Mouse (Mus musculus) testis, adult 2 months (tissue): ENCODE measurements around the gene Eml5. TPM values are rescaled to one million over a fixed set of nuclear protein-coding genes. Genes with fewer than 3 reads are reported as not detected.

Experiments used
- H3K27ac ChIP-seq: fragments of 200-500 bp; 2 replicates; pipeline ENCODE4 v1.5.1; 2012; ENCODE audit warnings: low read depth, low read length; ENCODE audit not compliant: control insufficient read depth, insufficient read depth
- H3K27me3 ChIP-seq: fragments of 200-500 bp; 2 replicates; pipeline ENCODE4 v1.6.1; 2012; ENCODE audit warnings: mild to moderate bottlenecking, low read length, moderate library complexity; ENCODE audit not compliant: control insufficient read depth, insufficient read depth
- H3K36me3 ChIP-seq: fragments of 200-500 bp; 2 replicates; pipeline ENCODE4 v1.6.1; 2012; ENCODE audit warnings: mild to moderate bottlenecking, low read length; ENCODE audit not compliant: control insufficient read depth, insufficient read depth
- H3K4me1 ChIP-seq: fragments of 200-500 bp; 2 replicates; pipeline ENCODE4 v1.6.1; 2012; ENCODE audit warnings: low read length; ENCODE audit not compliant: control insufficient read depth, insufficient read depth
- H3K4me3 ChIP-seq: fragments of 200-500 bp; 2 replicates; pipeline ENCODE4 v1.5.1; 2012; ENCODE audit warnings: low read depth, mild to moderate bottlenecking, low read length, moderate library complexity, mixed read lengths; ENCODE audit not compliant: control insufficient read depth
- CTCF ChIP-seq: fragments of 200-500 bp; IDR thresholded peaks from 2 replicates; pipeline ENCODE4 v1.5.1; 2012; ENCODE audit warnings: low read depth, mild to moderate bottlenecking, inconsistent platforms, low read length, moderate library complexity; ENCODE audit not compliant: control insufficient read depth, insufficient read depth, insufficient replicate concordance
- POLR2A ChIP-seq: fragments of 200-500 bp; IDR thresholded peaks from 2 replicates; pipeline ENCODE4 v1.6.1; 2012; ENCODE audit warnings: low read depth, mild to moderate bottlenecking, inconsistent platforms, low read length, moderate library complexity; ENCODE audit not compliant: control insufficient read depth
- polyA plus RNA-seq: library from polyadenylated mRNA; depleted of rRNA; stranded (reverse); fragments of >200 nt; gene quantifications from 2 replicates; pipeline ENCODE4 v1.2.3, GENCODE M21; 2012; rRNA removed

Eml5 gene
- 6.5 and 6.6 TPM in 2 replicates for polyA plus RNA-seq

DNA sequence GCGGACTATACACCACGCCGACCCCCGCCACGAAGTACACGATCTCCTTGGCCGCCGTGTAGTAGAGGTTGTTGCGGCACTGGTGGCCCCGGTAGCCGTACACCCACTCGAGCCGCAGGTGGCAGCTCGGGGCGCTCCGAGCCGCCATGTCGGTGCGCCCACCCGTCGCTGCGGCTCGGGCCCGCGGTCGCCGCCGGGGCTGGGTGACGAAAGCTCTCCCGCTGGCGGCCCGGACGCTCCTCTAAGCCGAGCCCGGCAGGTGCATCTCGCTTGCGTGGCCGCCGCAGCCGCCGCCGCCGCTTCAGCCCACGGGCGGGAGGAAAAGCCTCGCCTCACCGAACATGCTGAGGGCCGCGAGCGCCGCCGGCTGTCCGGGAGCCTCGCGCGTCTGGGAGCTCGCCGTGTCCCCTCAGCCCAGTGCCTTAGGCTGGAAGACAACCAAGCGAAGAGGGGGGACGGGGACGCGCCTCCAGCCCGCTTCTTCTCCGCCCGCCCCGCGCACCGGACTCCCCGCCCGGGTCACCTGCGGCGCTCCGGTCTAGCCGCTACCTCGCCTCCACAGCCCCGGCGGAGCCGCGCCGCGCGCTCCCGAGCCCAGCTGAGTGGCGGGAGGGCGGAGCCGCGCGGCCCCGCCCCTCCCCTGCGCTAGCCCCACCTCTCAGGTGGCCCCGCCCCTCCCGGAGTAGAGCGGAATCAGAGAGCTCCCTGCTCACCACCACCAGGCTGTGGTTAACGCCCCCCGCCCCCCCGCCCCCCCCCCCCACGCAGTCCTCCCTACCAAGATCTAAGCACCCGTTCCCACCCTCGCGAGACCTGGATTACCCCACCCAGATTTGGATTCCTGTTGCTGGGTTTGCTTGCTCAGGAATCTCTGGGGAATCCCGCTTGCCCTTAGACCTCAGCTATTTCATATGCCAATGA, at the start of gene Eml5:
Gene Eml5 (minus strand): TSS at position 604 of the 921 bp plus-strand sequence.
- Histone ChIP-seq H3K27ac (no peak within 1 kb of the TSS), H3K4me1 (no peaks in the 10 kb centered on the region), H3K36me3 (no peaks in the 10 kb centered on the region), H3K4me3 (peak within 1 kb of the TSS; percentile 96), H3K27me3 (no peaks in the 10 kb centered on the region)
- TF ChIP-seq POLR2A: no peak; the same call in 1 of the 2 replicates
- no peak for TF ChIP-seq CTCF

DNA sequence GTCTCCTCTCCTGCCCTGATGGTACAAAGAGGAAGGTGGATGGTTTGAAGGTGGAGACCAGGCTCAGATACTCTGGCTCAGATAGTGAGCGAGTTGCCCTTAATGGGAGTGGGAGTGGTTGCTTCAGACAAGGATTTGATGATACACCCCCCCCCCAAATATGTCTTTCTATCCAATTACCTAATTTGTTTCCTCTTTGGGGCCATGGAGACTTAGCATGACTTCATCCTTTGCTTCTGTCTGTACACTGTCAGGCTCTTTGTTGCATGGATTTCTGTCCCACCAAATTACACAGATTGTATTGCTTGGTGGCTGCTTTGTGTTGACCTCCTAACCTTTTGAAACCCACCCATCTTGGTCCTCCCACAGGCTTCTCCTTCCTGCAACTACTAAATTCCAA, 31.6 kb upstream of the Eml5 start:
- no peak for TF ChIP-seq CTCF
- TF ChIP-seq POLR2A: no peak
- Histone ChIP-seq H3K27ac (no peak overlapping the region), H3K4me1 (no peaks in the 10 kb centered on the region), H3K36me3 (no peaks in the 10 kb centered on the region), H3K4me3 (no peak overlapping the region), H3K27me3 (no peaks in the 10 kb centered on the region)

- no peak for TF ChIP-seq POLR2A
- TF ChIP-seq CTCF: no peak
- Histone ChIP-seq H3K27ac (no peak overlapping the region), H3K4me3 (no peak overlapping the region), H3K27me3 (no peaks in the 10 kb centered on the region), H3K4me1 (no peaks in the 10 kb centered on the region), H3K36me3 (no peaks in the 10 kb centered on the region)
Measured at GRCm38 (mm10) chr12:98932441-98932840, 31.2 kb upstream of the Eml5 start.

- TF ChIP-seq CTCF: no peak
- TF ChIP-seq POLR2A: no peak
- Histone ChIP-seq H3K4me3 (no peak overlapping the region), H3K4me1 (no peaks in the 10 kb centered on the region), H3K36me3 (no peaks in the 10 kb centered on the region), H3K27me3 (no peaks in the 10 kb centered on the region), H3K27ac (no peak overlapping the region)
Measured at GRCm38 (mm10) chr12:98931174-98931573, 29.9 kb upstream of the Eml5 start.

DNA sequence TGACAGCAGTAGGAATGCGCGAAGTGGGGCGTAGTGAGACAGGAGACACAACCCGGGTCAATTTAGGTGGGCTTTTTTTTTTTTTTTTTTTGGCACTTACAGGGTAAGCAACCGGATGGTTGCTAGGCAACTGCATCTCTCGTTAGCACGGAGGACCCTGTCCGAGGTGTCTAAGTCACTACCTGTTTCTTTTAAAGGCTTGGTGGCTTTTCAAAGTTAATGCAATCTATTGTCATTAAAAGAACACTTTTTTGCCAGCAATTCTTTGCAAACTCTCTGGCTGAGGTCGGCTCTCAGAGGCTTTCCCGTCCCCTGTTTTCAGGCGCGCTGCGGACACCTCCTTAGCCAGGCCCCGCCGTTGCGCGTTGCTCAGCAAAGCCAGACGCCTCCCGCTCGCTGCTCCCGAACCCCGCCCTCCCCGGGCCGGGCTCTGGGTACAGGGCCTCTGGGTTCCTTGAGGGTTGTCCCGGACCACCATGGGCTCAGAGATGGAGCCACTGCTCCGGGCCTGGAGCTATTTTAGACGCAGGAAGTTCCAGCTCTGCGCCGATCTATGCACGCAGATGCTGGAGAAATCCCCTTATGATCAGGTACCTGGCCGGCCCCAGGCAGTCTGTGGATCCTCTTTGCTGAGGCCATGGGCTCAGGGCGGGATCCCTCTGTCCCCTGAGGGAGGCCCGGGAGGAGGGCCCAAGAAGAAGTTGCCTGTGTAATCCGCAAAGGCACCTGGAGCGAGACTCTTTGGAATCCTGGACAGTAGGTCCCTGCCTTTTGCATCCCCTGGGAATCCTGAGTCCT, 19.1 kb upstream of the Eml5 start, which contains the start of gene Ttc8:
Gene Ttc8 (plus strand): TSS at position 381 of the 798 bp plus-strand sequence.
- Histone ChIP-seq H3K4me1 (peaks cover 5% of the 10 kb centered on the region), H3K4me3 (peak within 1 kb of the TSS; percentile 91), H3K36me3 (no peaks in the 10 kb centered on the region), H3K27me3 (no peaks in the 10 kb centered on the region), H3K27ac (peak within 1 kb of the TSS; percentile 81)
- TF ChIP-seq POLR2A (peak; percentile 32), CTCF (no peak)

GRCm38 (mm10) chr12:98910096-98910495, 8.8 kb upstream of the Eml5 start:
- Histone ChIP-seq H3K4me3 (no peak overlapping the region), H3K27me3 (no peaks in the 10 kb centered on the region), H3K36me3 (no peaks in the 10 kb centered on the region), H3K4me1 (no peaks in the 10 kb centered on the region), H3K27ac (no peak overlapping the region)
- TF ChIP-seq POLR2A: no peak
- no peak for TF ChIP-seq CTCF

DNA sequence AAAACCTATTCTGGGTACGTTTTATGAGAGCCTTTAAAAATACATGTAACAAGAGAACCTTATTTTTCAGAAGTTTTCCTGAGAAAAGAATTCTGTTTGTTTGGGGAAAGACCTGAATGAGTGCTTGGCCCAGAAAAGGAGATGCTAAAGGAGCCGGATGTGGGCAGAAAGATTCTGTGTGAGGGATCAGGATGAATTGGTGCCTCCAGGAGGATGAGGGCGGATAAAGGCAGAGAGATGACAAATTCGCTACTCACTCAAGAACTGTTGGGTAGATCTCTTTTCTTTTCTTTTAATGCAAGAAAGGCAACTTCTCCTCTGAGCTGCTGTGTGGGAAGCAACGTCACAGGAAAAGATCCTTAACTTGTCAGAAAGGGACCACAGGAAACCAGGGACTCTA, 4.2 kb upstream of the Eml5 start:
- no peaks in the 10 kb centered on the region for H3K36me3 ChIP-seq
- H3K27me3 ChIP-seq: no peaks in the 10 kb centered on the region
- H3K4me1 ChIP-seq: no peaks in the 10 kb centered on the region
- H3K4me3 ChIP-seq: no peak overlapping the region
- H3K27ac ChIP-seq: no peak overlapping the region
- TF ChIP-seq POLR2A: no peak
- TF ChIP-seq CTCF: no peak
